Mouse (Mus musculus): ENCODE results near the gene Slc16a8. TPM values are rescaled to one million over a fixed set of nuclear protein-coding genes. Genes with fewer than 3 reads are reported as not detected.
A peak's percentile ranks its signal among the peaks of the same experiment; 100 is the strongest.

Gene Slc16a8
- 0.33 and 0.59 TPM in 2 replicates for polyA plus RNA-seq (2015; fragmentation: Nextera tagmentation; extraction: Ambion mirVana)

- ATAC-seq (ENCODE audit: low FRiP score, low read depth) = no peak
- WGBS = 29% methylated on average over 3 of the region's 3 CpGs
- Histone ChIP-seq H3K4me1 (peaks cover 21% of the 10 kb centered on the region), H3K4me2 (replicated peaks) (no peak within 1 kb of the TSS), H3K27ac (no peak within 1 kb of the TSS), H3K9ac (no peak within 1 kb of the TSS), H3K36me3 (no peaks in the 10 kb centered on the region), H3K9me3 (no peaks in the 10 kb centered on the region), H3K27me3 (peaks cover 68% of the 10 kb centered on the region), H3K4me3 (no peak within 1 kb of the TSS)
Observed at GRCm38 (mm10) chr15:79254661-79255060, at the start of gene Slc16a8. Gene Slc16a8 (minus strand): TSS chr15:79254761.

GRCm38 (mm10) chr15:79303725-79304124 lies 49.2 kb upstream of the Slc16a8 start:
- 79% methylated on average over 8 of the region's 8 CpGs for WGBS
- no peak overlapping the region for H3K27ac ChIP-seq
- no peaks in the 10 kb centered on the region for H3K4me1 ChIP-seq
- H3K4me3 ChIP-seq = no peak overlapping the region
- no peak overlapping the region for H3K4me2 ChIP-seq (replicated peaks)
- no peaks in the 10 kb centered on the region for H3K27me3 ChIP-seq
- ATAC-seq (ENCODE audit: low FRiP score, low read depth) = no peak
- H3K9me3 ChIP-seq = no peaks in the 10 kb centered on the region
- no peak overlapping the region for H3K9ac ChIP-seq
- peaks cover 37% of the 10 kb centered on the region for H3K36me3 ChIP-seq

- H3K4me3 ChIP-seq = no peak overlapping the region
- H3K27ac ChIP-seq = no peak overlapping the region
- no peaks in the 10 kb centered on the region; the same call in 1 of the 2 replicates for H3K4me1 ChIP-seq
- H3K36me3 ChIP-seq = peaks cover 16% of the 10 kb centered on the region; the same call in 1 of the 2 replicates
- H3K27me3 ChIP-seq = no peaks in the 10 kb centered on the region
- no peak overlapping the region for H3K4me2 ChIP-seq (replicated peaks)
- 70% methylated on average over 2 of the region's 2 CpGs for WGBS
- H3K9me3 ChIP-seq = no peaks in the 10 kb centered on the region
- H3K9ac ChIP-seq = no peak overlapping the region
- no peak for ATAC-seq (ENCODE audit: low FRiP score, low read depth)
Observed at GRCm38 (mm10) chr15:79299563-79300155, 45.1 kb upstream of the Slc16a8 start.

- Histone ChIP-seq H3K36me3 (peaks cover 10% of the 10 kb centered on the region; the same call in 1 of the 2 replicates), H3K4me1 (no peaks in the 10 kb centered on the region; the same call in 1 of the 2 replicates), H3K27ac (no peak overlapping the region; the same call in 1 of the 2 replicates), H3K9me3 (no peaks in the 10 kb centered on the region), H3K27me3 (no peaks in the 10 kb centered on the region), H3K4me2 (replicated peaks) (no peak overlapping the region), H3K4me3 (no peak overlapping the region), H3K9ac (0 out of 2 replicates have a peak overlapping the region, but pooled peaks have one; percentile 8)
- 78% methylated on average over 6 of the region's 6 CpGs for WGBS
- ATAC-seq (ENCODE audit: low FRiP score, low read depth) = no peak
Observed at GRCm38 (mm10) chr15:79298553-79298952, 44.0 kb upstream of the Slc16a8 start.

- no peak overlapping the region for H3K4me2 ChIP-seq (replicated peaks)
- no peak overlapping the region for H3K4me3 ChIP-seq
- peaks cover 12% of the 10 kb centered on the region; the same call in 1 of the 2 replicates for H3K36me3 ChIP-seq
- no peak for ATAC-seq (ENCODE audit: low FRiP score, low read depth)
- no peak overlapping the region for H3K9ac ChIP-seq
- H3K27me3 ChIP-seq = no peaks in the 10 kb centered on the region
- H3K4me1 ChIP-seq = no peaks in the 10 kb centered on the region
- H3K9me3 ChIP-seq = no peaks in the 10 kb centered on the region
- whole genome bisulfite sequencing = 84% methylated on average over 9 of the region's 9 CpGs
- H3K27ac ChIP-seq = no peak overlapping the region
Observed at GRCm38 (mm10) chr15:79292779-79293178, 38.2 kb upstream of the Slc16a8 start.

- Histone ChIP-seq H3K9ac (no peak overlapping the region), H3K36me3 (peaks cover 24% of the 10 kb centered on the region), H3K4me3 (no peak overlapping the region), H3K4me2 (replicated peaks) (no peak overlapping the region), H3K27me3 (no peaks in the 10 kb centered on the region), H3K9me3 (no peaks in the 10 kb centered on the region), H3K4me1 (no peaks in the 10 kb centered on the region), H3K27ac (no peak overlapping the region)
- ATAC-seq (ENCODE audit: low FRiP score, low read depth) = no peak
- 53% methylated on average over 3 of the region's 3 CpGs for WGBS
Observed at GRCm38 (mm10) chr15:79290340-79290739, 35.8 kb upstream of the Slc16a8 start.

GRCm38 (mm10) chr15:79289441-79289840 lies 34.9 kb upstream of the Slc16a8 start:
- no peaks in the 10 kb centered on the region for H3K27me3 ChIP-seq
- 81% methylated on average over 12 of the region's 12 CpGs for WGBS

GRCm38 (mm10) chr15:79288387-79288786 lies 33.8 kb upstream of the Slc16a8 start:
- H3K27ac ChIP-seq = no peak overlapping the region
- H3K36me3 ChIP-seq = peaks cover 24% of the 10 kb centered on the region
- no peak overlapping the region for H3K4me3 ChIP-seq
- ATAC-seq (ENCODE audit: low FRiP score, low read depth) = no peak
- H3K4me1 ChIP-seq = no peaks in the 10 kb centered on the region
- H3K9me3 ChIP-seq = no peaks in the 10 kb centered on the region
- H3K4me2 ChIP-seq (replicated peaks) = no peak overlapping the region
- H3K9ac ChIP-seq = no peak overlapping the region
- H3K27me3 ChIP-seq = no peaks in the 10 kb centered on the region
- WGBS = 78% methylated on average over 3 of the region's 3 CpGs

More at GRCm38 (mm10) chr15:79289441-79289840, 34.9 kb upstream of the Slc16a8 start:
- Histone ChIP-seq H3K4me3 (no peak overlapping the region), H3K4me1 (no peaks in the 10 kb centered on the region), H3K9me3 (no peaks in the 10 kb centered on the region), H3K36me3 (peaks cover 24% of the 10 kb centered on the region), H3K9ac (no peak overlapping the region), H3K27ac (no peak overlapping the region), H3K4me2 (replicated peaks) (no peak overlapping the region)
- ATAC-seq (ENCODE audit: low FRiP score, low read depth) = no peak

- H3K9ac ChIP-seq = no peak overlapping the region
Observed at GRCm38 (mm10) chr15:79287091-79287490, 32.5 kb upstream of the Slc16a8 start.

GRCm38 (mm10) chr15:79286141-79286540 lies 31.6 kb upstream of the Slc16a8 start:
- Histone ChIP-seq H3K27ac (no peak overlapping the region), H3K4me2 (replicated peaks) (no peak overlapping the region), H3K27me3 (no peaks in the 10 kb centered on the region), H3K4me1 (no peaks in the 10 kb centered on the region; the same call in 1 of the 2 replicates), H3K9me3 (no peaks in the 10 kb centered on the region), H3K36me3 (peaks cover 24% of the 10 kb centered on the region), H3K9ac (no peak overlapping the region), H3K4me3 (no peak overlapping the region)
- no peak for ATAC-seq (ENCODE audit: low FRiP score, low read depth)
- 92% methylated on average over 7 of the region's 7 CpGs for WGBS

More at GRCm38 (mm10) chr15:79287091-79287490, 32.5 kb upstream of the Slc16a8 start:
- Histone ChIP-seq H3K4me1 (no peaks in the 10 kb centered on the region), H3K9me3 (no peaks in the 10 kb centered on the region), H3K4me3 (no peak overlapping the region), H3K4me2 (replicated peaks) (no peak overlapping the region), H3K27ac (no peak overlapping the region), H3K36me3 (peaks cover 24% of the 10 kb centered on the region), H3K27me3 (no peaks in the 10 kb centered on the region)
- 93% methylated on average over 7 of the region's 7 CpGs for WGBS
- ATAC-seq (ENCODE audit: low FRiP score, low read depth) = no peak

- Histone ChIP-seq H3K27ac (no peak within 1 kb of the TSS), H3K4me2 (replicated peaks) (no peak within 1 kb of the TSS), H3K4me1 (no peaks in the 10 kb centered on the region; the same call in 1 of the 2 replicates), H3K9me3 (no peaks in the 10 kb centered on the region), H3K4me3 (no peak within 1 kb of the TSS), H3K9ac (no peak within 1 kb of the TSS), H3K36me3 (peaks cover 24% of the 10 kb centered on the region), H3K27me3 (no peaks in the 10 kb centered on the region)
- ATAC-seq (ENCODE audit: low FRiP score, low read depth) = no peak
- WGBS = 61% methylated on average over 10 of the region's 10 CpGs
Observed at GRCm38 (mm10) chr15:79285399-79285798, 30.8 kb upstream of the Slc16a8 start, which contains the start of gene Baiap2l2. Gene Baiap2l2 (minus strand): TSS chr15:79285537.

- Histone ChIP-seq H3K36me3 (peaks cover 13% of the 10 kb centered on the region), H3K9me3 (no peaks in the 10 kb centered on the region), H3K27ac (no peak overlapping the region), H3K9ac (no peak overlapping the region), H3K4me1 (no peaks in the 10 kb centered on the region; the same call in 1 of the 2 replicates), H3K27me3 (no peaks in the 10 kb centered on the region), H3K4me2 (replicated peaks) (no peak overlapping the region), H3K4me3 (no peak overlapping the region)
- ATAC-seq (ENCODE audit: low FRiP score, low read depth) = no peak
- WGBS = 80% methylated on average over 4 of the region's 4 CpGs
Observed at GRCm38 (mm10) chr15:79283371-79283770, 28.8 kb upstream of the Slc16a8 start.

Data from limb, embryonic 13.5 days (tissue).